Mouse (Mus musculus) urinary bladder, postnatal 10 days (tissue): Measurements from ENCODE around the gene Zswim4.

Experiments
- DNase-seq: peaks from one replicate; pipeline ENCODE4 v3.0.0; 2022; ENCODE audit warnings: low spot score

Zswim4 gene

GRCm38 (mm10) chr8:84180530-84181190 lies 56.2 kb downstream of the Zswim4 start:
- no peak for DNase-seq

GRCm38 (mm10) chr8:84179946-84180345 lies 56.9 kb downstream of the Zswim4 start:
- no peak for DNase-seq

- no peak for DNase-seq
These were observed 58.3 kb downstream of the Zswim4 start for GRCm38 (mm10) chr8:84178592-84178991.

DNA sequence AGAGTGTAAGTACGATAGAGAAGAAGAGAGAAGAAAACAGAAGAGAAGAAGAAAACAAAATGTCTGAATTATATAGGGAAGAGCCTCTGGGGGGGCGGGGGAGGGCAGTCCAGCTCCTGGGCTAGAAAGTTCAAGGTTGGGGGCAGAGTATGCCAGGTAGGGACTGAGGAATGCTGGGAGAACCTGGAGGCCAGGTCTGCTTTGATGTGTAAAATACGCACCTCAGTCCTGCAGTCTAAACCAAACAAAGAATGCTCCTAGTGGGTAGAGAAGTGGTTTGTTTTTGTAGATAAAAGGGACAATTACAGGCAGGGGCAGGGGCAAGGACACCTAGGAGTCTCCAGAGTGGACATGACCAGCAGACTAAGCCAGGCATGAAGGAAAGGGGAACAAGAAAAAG lies 59.5 kb downstream of the Zswim4 start:
- no peak for DNase-seq

GRCm38 (mm10) chr8:84176560-84176959 lies 60.3 kb downstream of the Zswim4 start:
- no peak for DNase-seq

DNA sequence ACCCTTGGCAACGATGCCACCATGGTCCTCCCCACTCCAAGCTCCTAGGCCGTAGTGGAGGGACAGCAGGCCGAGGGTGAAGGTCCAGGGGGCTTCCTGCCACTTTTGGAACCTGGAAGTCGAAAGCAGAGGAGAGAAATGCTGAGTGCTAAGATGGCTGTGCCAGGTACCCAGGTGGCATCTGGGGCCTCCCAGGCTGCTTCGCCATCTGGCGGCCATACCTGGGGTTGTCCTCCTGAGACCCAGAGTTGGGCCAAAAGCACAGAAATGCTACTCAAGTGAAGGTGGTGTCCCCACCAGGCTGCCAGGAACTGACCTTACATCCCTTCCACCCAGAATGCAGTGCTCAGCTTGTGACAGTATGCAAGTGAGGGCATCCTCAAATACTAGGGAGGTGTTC lies 63.0 kb downstream of the Zswim4 start:
- no peak for DNase-seq

GRCm38 (mm10) chr8:84170096-84170495 lies 66.8 kb downstream of the Zswim4 start:
- DNase-seq: no peak

DNA sequence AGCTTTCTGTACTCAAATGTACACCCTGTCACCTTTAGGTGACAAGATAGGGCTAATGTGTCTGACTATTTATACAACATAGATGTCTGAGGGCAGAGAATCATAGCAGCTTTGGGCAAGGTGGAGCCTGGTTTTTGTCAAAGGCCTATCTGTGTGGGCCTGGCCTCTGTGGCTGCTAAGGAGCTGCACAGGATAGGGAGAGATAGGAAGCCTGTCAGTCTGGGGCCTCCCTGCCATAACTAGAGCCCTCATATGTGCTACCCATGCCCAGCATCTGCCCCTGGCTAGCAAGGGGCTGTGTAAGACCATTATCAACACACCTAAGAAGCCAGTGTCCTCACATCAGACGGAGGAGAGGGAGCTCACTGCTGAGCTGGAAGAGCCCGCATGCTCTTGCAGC lies 69.2 kb downstream of the Zswim4 start:
- no peak for DNase-seq
